Mouse (Mus musculus) macrophage (primary cell): Measurements from ENCODE around the gene Plxna1. TPM values are rescaled to one million over a fixed set of nuclear protein-coding genes. Genes with fewer than 3 reads are reported as not detected.
A peak's percentile ranks its signal among the peaks of the same experiment; 100 is the strongest.

Experiments used
- H3K27ac ChIP-seq: fragments of 350-480 bp; formaldehyde crosslinking; 2 replicates; pipeline ENCODE4 v1.9.0; 2021
- H3K36me3 ChIP-seq: fragments of 350-480 bp; formaldehyde crosslinking; 2 replicates; pipeline ENCODE4 v1.9.0; 2021; ENCODE audit errors: inconsistent target
- H3K4me3 ChIP-seq: fragments of 350-480 bp; formaldehyde crosslinking; 2 replicates; pipeline ENCODE4 v1.9.0; 2021; ENCODE audit errors: inconsistent target
- H3K79me2 ChIP-seq: fragments of 350-480 bp; formaldehyde crosslinking; 2 replicates; pipeline ENCODE4 v1.9.0; 2021; ENCODE audit errors: inconsistent target
- WGBS: methylation state at CpG from one replicate; pipeline ENCODE4 v1.1.7; 2026; ENCODE audit warnings: inconsistent platforms; ENCODE audit not compliant: missing documents; 5-methylcytosine and 5-hydroxymethylcytosine counted together
- polyA plus RNA-seq: library from polyadenylated mRNA; stranded (reverse); fragments of 250-400 nt; gene quantifications from 3 replicates; pipeline ENCODE4 v1.2.4, GENCODE M21; 2018; ENCODE audit warnings: inconsistent platforms
- total RNA-seq, 78 experiments: library from RNA; depleted of rRNA; stranded (reverse); fragments of 250-400 nt; gene quantifications; 1 replicate in 9 of 78; 2 replicates in 24 of 78; 3 replicates in 43 of 78; 4 replicates in 2 of 78; pipeline ENCODE4 v1.2.4; 2018; ENCODE audit warnings: inconsistent platforms in 56 of 78

Plxna1 gene
- 100 to 1,000 TPM; 244 to 996 (median 329) TPM for total RNA-seq (2018; cell fraction: chromatin; rRNA removed)
- 100 to 1,000 TPM; 124 to 243 (median 189) TPM for total RNA-seq (2018; cell fraction: cytosol; rRNA removed)
- 100 to 1,000 TPM; 209 to 537 (median 340) TPM for total RNA-seq (2018; cell fraction: nucleus; rRNA removed)
- polyA plus RNA-seq: 66.7 to 104 TPM (median 93.3 TPM) in 3 replicates

DNA sequence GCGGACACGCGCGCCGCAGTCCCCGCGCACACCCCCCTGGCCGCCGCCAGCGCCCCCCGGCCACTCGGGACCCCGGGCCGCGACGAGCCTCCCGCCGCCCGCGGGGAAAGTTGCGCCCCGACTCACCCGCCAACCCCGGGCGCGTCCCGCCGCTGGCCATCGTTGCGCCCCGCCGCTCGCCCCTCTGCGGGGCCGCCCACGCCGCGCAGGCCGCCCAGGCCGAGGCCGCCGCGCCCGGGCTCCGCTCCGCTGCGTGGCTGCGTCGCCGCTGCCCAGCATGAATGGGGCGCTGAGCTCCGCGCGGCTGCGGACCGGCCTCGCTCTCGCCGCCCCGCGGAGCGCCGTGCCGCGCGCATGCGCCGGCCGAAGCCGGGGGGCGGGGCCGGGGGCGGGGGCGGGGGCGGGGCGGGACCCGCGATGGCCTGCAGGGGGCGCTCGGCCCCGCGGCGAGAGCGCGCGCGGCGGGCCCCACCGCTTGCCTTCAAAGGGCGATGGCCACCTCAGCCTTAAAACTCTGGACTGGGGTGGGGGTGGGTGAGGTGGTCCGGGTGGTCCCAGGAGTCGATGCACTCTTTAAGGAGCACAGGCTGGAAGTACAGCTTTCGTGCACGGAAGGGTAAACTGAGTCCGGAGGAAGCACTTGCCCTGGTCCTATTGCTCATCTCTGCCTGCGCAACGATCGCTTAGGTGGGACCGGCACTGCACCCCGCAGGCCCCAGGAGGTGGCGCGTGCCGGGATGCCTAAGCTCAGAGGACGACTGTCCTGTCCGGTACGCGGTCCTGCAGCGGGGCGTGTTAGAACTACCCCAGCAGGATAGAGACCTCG, at the start of gene Plxna1:
TSS of gene Plxna1 (minus strand) at position 340 of the 826 bp plus-strand sequence.
- Histone ChIP-seq H3K4me3 (peak within 1 kb of the TSS; percentile 68), H3K36me3 (peaks cover 1% of the 10 kb centered on the region; the same call in 1 of the 2 replicates), H3K27ac (peak within 1 kb of the TSS; percentile 58), H3K79me2 (peaks cover 41% of the 10 kb centered on the region)
- WGBS: 4% methylated on average over 65 of the region's 110 CpGs

- no peak overlapping the region for H3K27ac ChIP-seq
- no peaks in the 10 kb centered on the region for H3K36me3 ChIP-seq
- 100% methylated on average over 1 of the region's 1 CpGs for WGBS
- no peaks in the 10 kb centered on the region for H3K79me2 ChIP-seq
- no peak overlapping the region for H3K4me3 ChIP-seq
Observed at GRCm38 (mm10) chr6:89409041-89409440, 46.6 kb upstream of the Plxna1 start.

DNA sequence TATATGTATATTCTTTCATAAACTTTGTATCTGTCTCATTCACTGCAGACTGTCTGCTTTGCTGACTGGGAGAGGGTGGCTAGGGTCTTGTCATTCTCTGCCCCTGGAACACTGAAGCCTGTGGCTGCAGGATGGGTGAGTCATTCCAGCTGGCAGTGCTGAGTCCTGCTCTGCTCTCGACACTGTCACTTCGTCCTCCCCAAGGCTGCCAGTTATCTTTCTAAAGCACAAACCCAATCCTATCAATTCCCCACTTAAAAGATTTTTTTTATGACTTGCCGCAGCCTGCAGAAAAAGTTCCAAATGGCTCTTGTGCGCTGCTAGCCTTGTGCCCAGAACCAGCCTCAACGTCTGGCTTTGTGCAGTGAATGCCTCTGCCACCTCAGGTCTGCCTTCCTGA, 45.8 kb upstream of the Plxna1 start:
- 90% methylated on average over 5 of the region's 5 CpGs for WGBS
- no peaks in the 10 kb centered on the region for H3K79me2 ChIP-seq
- no peak overlapping the region for H3K27ac ChIP-seq
- no peaks in the 10 kb centered on the region for H3K36me3 ChIP-seq
- H3K4me3 ChIP-seq: no peak overlapping the region

DNA sequence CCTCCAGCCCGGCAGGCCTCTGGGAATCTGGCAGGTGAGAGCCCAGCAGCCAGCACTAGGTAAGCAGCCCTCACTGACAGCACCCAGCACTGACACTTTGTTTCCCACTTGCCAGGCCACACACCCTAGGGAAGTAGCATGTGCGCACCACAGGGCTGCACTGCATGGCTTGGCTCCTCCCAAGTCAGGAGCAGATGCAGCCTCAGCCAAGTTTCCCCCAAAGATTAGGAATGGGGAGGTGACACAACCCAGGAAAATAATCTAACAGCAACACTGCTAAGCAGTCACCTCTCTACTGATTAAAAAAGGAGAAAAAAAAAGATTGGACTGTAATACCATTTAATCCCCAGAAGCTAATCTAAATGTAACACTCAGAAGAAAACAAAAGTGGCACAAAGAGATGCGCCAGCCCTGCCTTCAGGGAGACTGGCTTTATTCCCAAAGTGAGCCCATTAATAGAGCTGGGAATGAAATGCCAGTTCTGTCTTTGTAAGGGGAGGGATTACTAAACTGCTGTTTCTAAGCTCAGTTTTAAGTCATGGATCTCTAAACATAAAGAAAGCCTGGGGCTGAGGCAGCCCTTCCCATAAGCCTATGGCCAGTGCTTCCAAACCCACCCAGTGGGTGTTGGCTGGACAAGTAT, 44.9 kb upstream of the Plxna1 start:
- Histone ChIP-seq H3K27ac (peak overlapping the region; percentile 16; the same call in 1 of the 2 replicates), H3K79me2 (no peaks in the 10 kb centered on the region), H3K4me3 (no peak overlapping the region), H3K36me3 (no peaks in the 10 kb centered on the region)
- 94% methylated on average over 3 of the region's 3 CpGs for WGBS

DNA sequence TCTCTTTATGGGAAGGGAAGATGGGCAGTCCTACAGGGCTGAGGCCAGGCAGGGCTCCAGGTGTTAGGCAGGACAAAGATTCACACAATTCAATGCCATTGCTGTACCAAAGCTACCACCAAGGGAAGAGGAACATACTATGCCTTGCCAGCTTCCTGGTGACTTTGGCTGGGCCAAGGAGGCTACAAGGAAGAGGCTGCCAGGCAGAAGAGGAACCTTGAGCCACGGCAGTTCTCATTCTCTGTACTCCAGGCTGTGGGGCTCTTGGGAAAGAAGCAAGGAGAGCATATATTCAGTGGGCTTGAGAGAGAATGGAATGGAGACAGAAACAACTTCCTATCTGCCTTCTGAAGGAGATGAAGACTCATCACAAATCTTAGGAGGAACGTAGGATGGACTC, 42.5 kb upstream of the Plxna1 start:
- peak overlapping the region; percentile 57 for H3K27ac ChIP-seq
- H3K36me3 ChIP-seq: no peaks in the 10 kb centered on the region
- no peaks in the 10 kb centered on the region for H3K79me2 ChIP-seq
- no peak overlapping the region for H3K4me3 ChIP-seq
- 38% methylated on average over 2 of the region's 2 CpGs for WGBS

GRCm38 (mm10) chr6:89403257-89404225, 41.1 kb upstream of the Plxna1 start:
- Histone ChIP-seq H3K4me3 (no peak overlapping the region), H3K36me3 (no peaks in the 10 kb centered on the region), H3K79me2 (no peaks in the 10 kb centered on the region), H3K27ac (peak overlapping the region; percentile 57)
- 94% methylated on average over 2 of the region's 2 CpGs for WGBS

DNA sequence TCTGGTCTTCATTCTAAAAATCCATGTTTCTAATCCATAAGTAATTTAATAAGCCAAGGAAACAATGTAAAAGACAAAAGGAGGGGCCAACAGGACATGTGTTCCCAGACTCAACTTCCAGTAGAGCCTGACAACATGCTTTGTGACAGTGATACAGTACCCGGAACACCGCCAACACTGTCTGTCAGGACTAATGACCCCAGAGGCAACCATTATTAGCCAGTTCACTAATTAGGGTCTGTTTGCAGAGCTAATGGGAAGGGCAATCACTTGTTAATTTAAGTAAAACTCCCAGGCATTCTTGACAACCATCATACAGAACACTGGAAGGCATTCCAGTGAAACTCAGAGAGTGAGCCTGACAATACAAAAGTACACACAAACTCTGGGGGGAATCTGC, 40.0 kb upstream of the Plxna1 start:
- no peaks in the 10 kb centered on the region for H3K79me2 ChIP-seq
- no peaks in the 10 kb centered on the region for H3K36me3 ChIP-seq
- 100% methylated on average over 2 of the region's 2 CpGs for WGBS
- no peak overlapping the region for H3K4me3 ChIP-seq
- no peak overlapping the region for H3K27ac ChIP-seq

DNA sequence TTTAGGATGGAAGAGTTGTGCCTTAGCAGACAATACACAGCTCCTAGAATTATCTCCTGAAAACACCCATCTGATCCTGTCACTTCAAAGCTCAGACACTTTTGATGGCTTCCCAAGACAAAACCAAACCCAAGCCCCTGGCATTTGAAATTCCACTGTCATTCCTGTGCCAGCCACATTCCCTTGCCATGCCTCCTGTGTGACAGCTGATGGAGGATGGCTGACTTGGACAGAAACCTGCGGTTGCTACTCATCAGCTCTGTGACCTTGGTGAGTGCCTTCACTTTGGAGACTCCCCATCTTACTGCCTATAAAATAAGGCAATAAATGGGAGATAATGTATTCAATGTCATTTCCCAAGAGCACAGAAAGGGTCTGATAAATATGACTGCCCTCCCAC, 37.1 kb upstream of the Plxna1 start:
- WGBS: 94% methylated on average over 1 of the region's 1 CpGs
- Histone ChIP-seq H3K4me3 (no peak overlapping the region), H3K79me2 (no peaks in the 10 kb centered on the region), H3K36me3 (no peaks in the 10 kb centered on the region), H3K27ac (no peak overlapping the region)

DNA sequence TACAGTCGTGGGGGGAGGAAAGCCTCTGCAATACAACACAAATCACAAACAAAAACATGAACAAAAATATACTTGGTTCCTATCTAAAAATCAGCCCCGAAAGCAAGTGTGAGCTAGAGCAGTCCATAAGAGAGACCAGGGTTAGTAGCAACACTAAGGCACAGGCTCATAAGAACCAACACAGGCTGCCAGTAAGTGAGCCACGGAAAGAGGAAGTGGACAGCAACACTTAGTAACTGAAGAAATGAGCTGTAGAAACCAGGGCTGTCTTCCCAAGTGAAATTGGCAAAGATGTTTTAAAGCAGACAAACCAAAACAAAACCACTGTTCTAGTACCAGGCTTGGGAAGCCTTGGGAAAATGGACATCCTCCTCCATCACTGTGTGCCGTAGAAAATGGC, 35.5 kb upstream of the Plxna1 start:
- Histone ChIP-seq H3K27ac (no peak overlapping the region), H3K79me2 (no peaks in the 10 kb centered on the region), H3K36me3 (no peaks in the 10 kb centered on the region), H3K4me3 (no peak overlapping the region)
- 19% methylated on average over 4 of the region's 4 CpGs for WGBS

DNA sequence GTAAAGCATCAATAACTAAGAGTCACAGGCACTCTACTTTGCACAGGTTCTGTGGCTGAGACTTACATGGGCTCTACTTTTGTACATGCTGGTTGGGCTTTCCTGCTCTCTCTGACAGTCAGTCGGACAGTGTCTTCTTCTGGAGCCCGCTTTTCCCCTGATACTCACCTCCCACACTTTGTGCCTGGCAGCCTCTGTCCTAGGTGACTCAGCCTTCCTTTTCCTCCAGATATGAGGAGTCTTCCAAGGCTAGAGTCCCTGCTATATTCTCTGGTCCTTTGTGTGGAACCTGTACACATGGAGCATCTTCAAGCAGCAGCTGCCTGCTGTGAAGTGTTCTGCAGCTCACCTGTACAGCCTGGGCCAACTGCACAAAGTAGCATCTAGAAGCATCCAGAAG, 31.4 kb upstream of the Plxna1 start:
- H3K27ac ChIP-seq: no peak overlapping the region
- H3K36me3 ChIP-seq: no peaks in the 10 kb centered on the region
- 100% methylated on average over 1 of the region's 2 CpGs for WGBS
- no peaks in the 10 kb centered on the region for H3K79me2 ChIP-seq
- no peak overlapping the region for H3K4me3 ChIP-seq

GRCm38 (mm10) chr6:89392213-89392612, 29.8 kb upstream of the Plxna1 start:
- Histone ChIP-seq H3K79me2 (no peaks in the 10 kb centered on the region), H3K27ac (0 out of 2 replicates have a peak overlapping the region, but pooled peaks have one; percentile 2), H3K4me3 (no peak overlapping the region), H3K36me3 (no peaks in the 10 kb centered on the region)
- 88% methylated on average over 2 of the region's 2 CpGs for WGBS

GRCm38 (mm10) chr6:89389771-89390170, 27.4 kb upstream of the Plxna1 start:
- WGBS: 95% methylated on average over 7 of the region's 7 CpGs

DNA sequence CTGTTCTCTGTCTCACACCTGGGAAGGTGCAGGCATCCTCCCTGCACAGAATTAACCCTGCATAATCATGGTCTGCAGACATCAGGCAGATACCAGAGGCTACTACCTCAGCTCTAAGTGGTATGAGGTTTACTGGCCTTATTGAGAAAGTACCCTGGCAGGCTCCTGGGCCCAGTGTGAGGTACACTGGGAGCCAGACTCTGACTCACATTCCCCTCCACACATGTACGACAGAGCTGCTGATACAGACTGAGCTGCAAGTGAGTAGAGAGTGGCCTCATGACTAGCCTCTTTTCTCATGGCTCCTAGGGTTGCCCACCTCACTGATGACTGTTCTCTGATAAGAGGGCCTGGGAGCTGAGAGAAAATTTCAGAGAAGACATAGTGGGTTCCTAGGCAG, 24.5 kb upstream of the Plxna1 start:
- Histone ChIP-seq H3K79me2 (no peaks in the 10 kb centered on the region), H3K36me3 (no peaks in the 10 kb centered on the region), H3K4me3 (no peak overlapping the region), H3K27ac (no peak overlapping the region)
- 92% methylated on average over 1 of the region's 1 CpGs for WGBS

More at GRCm38 (mm10) chr6:89389771-89390170, 27.4 kb upstream of the Plxna1 start:
- H3K27ac ChIP-seq: no peak overlapping the region
- H3K79me2 ChIP-seq: no peaks in the 10 kb centered on the region
- H3K36me3 ChIP-seq: no peaks in the 10 kb centered on the region
- no peak overlapping the region for H3K4me3 ChIP-seq

DNA sequence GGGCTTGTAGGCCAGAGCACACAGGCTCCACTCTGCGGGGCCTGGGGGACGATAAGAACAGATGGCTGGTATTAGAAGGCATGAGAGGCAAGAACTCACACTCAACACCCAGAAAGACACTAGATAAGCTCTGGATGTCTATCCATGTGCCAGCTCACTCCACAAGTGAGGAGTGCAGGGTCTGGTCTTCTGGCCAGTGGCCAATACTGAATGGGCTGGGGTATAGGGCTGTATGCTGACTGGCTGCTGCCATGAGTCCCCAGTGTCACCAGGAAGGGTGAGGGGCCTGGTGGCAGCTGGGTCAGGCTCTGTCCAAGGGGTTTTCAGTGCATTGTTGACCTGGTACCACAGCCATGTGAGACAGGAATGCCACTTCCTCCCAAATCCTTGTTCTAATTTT, 22.3 kb upstream of the Plxna1 start:
- H3K4me3 ChIP-seq: no peak overlapping the region
- H3K79me2 ChIP-seq: no peaks in the 10 kb centered on the region
- 89% methylated on average over 2 of the region's 2 CpGs for WGBS
- H3K36me3 ChIP-seq: no peaks in the 10 kb centered on the region
- no peak overlapping the region for H3K27ac ChIP-seq
